Mouse (Mus musculus): ENCODE results near the gene Mob1a. TPM values are rescaled to one million over a fixed set of nuclear protein-coding genes. Genes with fewer than 3 reads are reported as not detected.

The Mob1a gene
- polyA plus RNA-seq (2012; ENCODE audit: low replicate concordance): 146 and 421 TPM in 2 replicates

DNA sequence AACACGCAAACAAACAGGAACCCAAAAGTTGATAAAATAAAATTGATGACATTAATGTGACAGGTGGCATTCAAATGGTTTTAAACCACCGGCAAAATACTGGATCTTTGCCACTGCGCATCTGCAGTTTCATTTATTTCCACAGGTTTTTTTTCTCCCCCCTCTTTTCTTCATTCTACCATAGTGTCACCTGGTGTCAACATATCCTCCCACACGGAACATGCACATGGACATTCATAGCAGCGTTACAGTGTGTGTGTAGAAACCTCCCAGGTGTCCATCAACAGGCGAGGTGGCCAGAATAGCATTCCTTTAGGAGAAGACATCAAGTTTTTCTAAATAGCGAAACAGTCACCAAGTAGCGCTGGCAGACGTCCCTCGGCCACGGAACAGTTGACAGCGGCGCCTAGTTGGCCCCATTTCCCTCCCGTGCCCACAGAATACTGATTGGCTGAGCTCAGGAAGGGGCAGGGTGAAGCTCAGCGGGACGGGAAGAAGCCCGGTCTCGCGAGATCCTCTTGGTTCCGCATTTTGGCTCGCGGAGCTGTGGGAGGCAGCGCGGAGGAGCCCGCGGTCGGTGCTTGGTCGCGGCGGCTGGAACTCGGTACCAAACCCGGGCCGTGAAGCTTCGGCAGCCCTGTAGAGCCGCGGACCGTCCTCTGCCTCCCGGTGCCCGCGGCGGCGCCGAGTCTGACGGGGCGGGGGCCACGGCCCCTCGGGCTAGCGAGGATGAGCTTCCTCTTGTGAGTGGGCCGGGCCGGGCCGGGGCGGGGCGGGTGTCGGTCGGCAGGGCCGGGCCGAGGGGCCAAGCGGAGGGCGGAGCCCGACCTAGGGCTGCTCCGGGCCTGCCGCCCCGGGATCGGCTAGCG lies at the start of gene Mob1a, which contains the start of gene Mthfd2:
TSS of gene Mob1a (plus strand) at position 492 of the 869 bp plus-strand sequence.
TSS of gene Mthfd2 (minus strand) at position 384 of the 869 bp plus-strand sequence.

DNA sequence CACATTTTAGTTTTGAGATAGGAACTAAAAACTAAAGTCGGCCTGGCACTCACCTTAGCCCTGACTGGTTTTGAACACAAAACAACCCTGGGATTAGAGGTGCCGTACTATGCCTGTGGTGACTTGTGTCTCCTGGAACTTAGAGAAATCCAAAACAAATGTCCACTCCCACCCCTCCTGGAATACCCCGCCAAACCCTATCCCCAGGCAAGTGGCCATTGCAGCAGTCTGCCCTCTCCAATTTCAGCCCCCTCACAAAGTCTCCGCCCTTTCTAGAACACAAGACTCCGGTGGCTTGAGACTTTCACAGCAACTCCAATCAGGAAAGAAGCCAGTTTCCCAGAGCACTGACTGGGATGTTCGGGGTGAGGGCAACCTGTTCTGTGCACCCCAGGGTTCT lies 23.1 kb downstream of the Mob1a start, which contains the start of gene Bola3:
TSS of gene Bola3 (plus strand) at position 275 of the 400 bp plus-strand sequence.

Other genes with a start within 250 kb of the Mob1a start
- 7.9 and 13.4 TPM in 2 replicates for gene Pcgf1, start 248.1 kb upstream of the Mob1a start, polyA plus RNA-seq (2012; ENCODE audit: low replicate concordance)
- gene Lbx2, start 239.6 kb upstream of the Mob1a start, polyA plus RNA-seq (2012; ENCODE audit: low replicate concordance): 0.28 and 0.51 TPM in 2 replicates
- gene Ccdc142, start 224.4 kb upstream of the Mob1a start, polyA plus RNA-seq (2012; ENCODE audit: low replicate concordance): 12.7 and 12.8 TPM in 2 replicates
- 3.6 and 7.5 TPM in 2 replicates for gene Gm42688, start 224.4 kb upstream of the Mob1a start, polyA plus RNA-seq (2012; ENCODE audit: low replicate concordance)
- 22.8 and 39.1 TPM in 2 replicates for gene Mrpl53, start 217.0 kb upstream of the Mob1a start, polyA plus RNA-seq (2012; ENCODE audit: low replicate concordance)
- 89.6 and 121 TPM in 2 replicates for gene Mogs, start 210.5 kb upstream of the Mob1a start, polyA plus RNA-seq (2012; ENCODE audit: low replicate concordance)
- 58.0 and 86.2 TPM in 2 replicates for gene Wbp1, start 204.5 kb upstream of the Mob1a start, polyA plus RNA-seq (2012; ENCODE audit: low replicate concordance)
- 132 and 369 TPM in 2 replicates for gene Ino80b, start 200.6 kb upstream of the Mob1a start, polyA plus RNA-seq (2012; ENCODE audit: low replicate concordance)
- 2.3 and 7.8 TPM in 2 replicates for gene Rtkn, start 190.6 kb upstream of the Mob1a start, polyA plus RNA-seq (2012; ENCODE audit: low replicate concordance)
- gene Wdr54, start 169.6 kb upstream of the Mob1a start, polyA plus RNA-seq (2012; ENCODE audit: low replicate concordance): 0.18 and 0.59 TPM in 2 replicates
- gene 1700003E16Rik, start 169.6 kb upstream of the Mob1a start, polyA plus RNA-seq (2012; ENCODE audit: low replicate concordance): 0.06 and 0.30 TPM in 2 replicates
- 222 and 899 TPM in 2 replicates for gene Dctn1, start 160.1 kb upstream of the Mob1a start, polyA plus RNA-seq (2012; ENCODE audit: low replicate concordance)
- gene Slc4a5, start 106.2 kb upstream of the Mob1a start, polyA plus RNA-seq (2012; ENCODE audit: low replicate concordance): 0.34 and 0.66 TPM in 2 replicates
- 6.2 and 9.7 TPM in 2 replicates for gene Mthfd2, start 108 bp upstream of the Mob1a start, polyA plus RNA-seq (2012; ENCODE audit: low replicate concordance)
- gene Bola3, start 23.1 kb downstream of the Mob1a start, polyA plus RNA-seq (2012; ENCODE audit: low replicate concordance): 22.9 and 30.3 TPM in 2 replicates
- gene Tet3, start 133.1 kb downstream of the Mob1a start, polyA plus RNA-seq (2012; ENCODE audit: low replicate concordance): 57.5 and 120 TPM in 2 replicates
- 35.0 and 38.2 TPM in 2 replicates for gene Dguok, start 181.0 kb downstream of the Mob1a start, polyA plus RNA-seq (2012; ENCODE audit: low replicate concordance)
- gene Actg2, start 210.2 kb downstream of the Mob1a start, polyA plus RNA-seq (2012; ENCODE audit: low replicate concordance): 0.36 TPM in 1 of 2 replicates, not detected in the other
- 1.6 and 1.9 TPM in 2 replicates for gene Stambp, start 246.7 kb downstream of the Mob1a start, polyA plus RNA-seq (2012; ENCODE audit: low replicate concordance)